Mouse (Mus musculus) embryonic facial prominence, embryonic 14.5 days (tissue): ENCODE data around the gene Brcc3. TPM values are rescaled to one million over a fixed set of nuclear protein-coding genes. Genes with fewer than 3 reads are reported as not detected.

ENCODE experiments used
- ATAC-seq: fragments of 200-750 bp; cut with Nextera tagmentation; 2 replicates; pipeline ENCODE4 v1.8.0; 2017; ENCODE audit warnings: low read depth, moderate number of reproducible peaks, moderate TSS enrichment
- DNase-seq: peaks from one replicate; pipeline ENCODE4 v3.0.0-alpha.2; 2015; ENCODE audit warnings: low spot score
- H3K27ac ChIP-seq: fragments of 300-500 bp; sonication (generic); replicated peaks from 2 replicates; pipeline ENCODE4 v1.5.1; 2014; ENCODE audit warnings: low read depth, mild to moderate bottlenecking, low read length, moderate library complexity
- H3K27me3 ChIP-seq: fragments of 300-500 bp; sonication (generic); replicated peaks from 2 replicates; pipeline ENCODE4 v1.6.1; 2014; ENCODE audit warnings: low read length; ENCODE audit not compliant: control insufficient read depth, insufficient read depth
- H3K36me3 ChIP-seq: fragments of 300-500 bp; sonication (generic); 2 replicates; pipeline ENCODE4 v1.6.1; 2014; ENCODE audit warnings: low read length, mixed read lengths; ENCODE audit not compliant: control insufficient read depth, insufficient read depth
- H3K4me1 ChIP-seq: fragments of 300-500 bp; sonication (generic); 2 replicates; pipeline ENCODE4 v1.6.1; 2014; ENCODE audit warnings: antibody characterized with exemption, low read length; ENCODE audit not compliant: control insufficient read depth, insufficient read depth
- H3K4me2 ChIP-seq: fragments of 300-500 bp; sonication (generic); 2 replicates; pipeline ENCODE4 v1.6.1; 2014; ENCODE audit warnings: low read depth, mild to moderate bottlenecking, low read length, moderate library complexity, mixed read lengths
- H3K4me3 ChIP-seq: fragments of 300-500 bp; sonication (generic); 2 replicates; pipeline ENCODE4 v1.5.1; 2014; ENCODE audit warnings: low read depth, mild to moderate bottlenecking, low read length
- H3K9ac ChIP-seq: fragments of 300-500 bp; sonication (generic); 2 replicates; pipeline ENCODE4 v1.6.1; 2014; ENCODE audit warnings: low read depth, mild to moderate bottlenecking, low read length, moderate library complexity, mixed read lengths
- H3K9me3 ChIP-seq: fragments of 300-500 bp; sonication (generic); 2 replicates; pipeline ENCODE4 v1.6.1; 2016; ENCODE audit warnings: low read length; ENCODE audit not compliant: control insufficient read depth
- WGBS: fragments of 180-500 bp; shearing (Covaris S2); extraction: QIAGEN DNeasy Blood & Tissue Kit; methylation state at CpG from one replicate; pipeline ENCODE4 v1.1.7; 2014; 5-methylcytosine and 5-hydroxymethylcytosine counted together
- polyA plus RNA-seq: library from polyadenylated mRNA; unstranded; fragments of >200 nt; fragmentation: Nextera tagmentation; extraction: Ambion mirVana; gene quantifications from 2 replicates; pipeline ENCODE4 v1.2.1, GENCODE M21; 2014

Gene Brcc3
- 46.6 and 49.2 TPM in 2 replicates for polyA plus RNA-seq

- Histone ChIP-seq H3K27ac (peak within 1 kb of the TSS; percentile 85), H3K4me3 (peak within 1 kb of the TSS; percentile 45), H3K4me1 (no peaks in the 10 kb centered on the region), H3K27me3 (no peaks in the 10 kb centered on the region), H3K4me2 (peak within 1 kb of the TSS; percentile 53), H3K36me3 (0 out of 2 replicates have a peak, but pooled peaks cover 3% of the 10 kb centered on the region), H3K9ac (peak within 1 kb of the TSS; percentile 66), H3K9me3 (no peaks in the 10 kb centered on the region)
- ATAC-seq (peak; percentile 100), DNase-seq (peak; percentile 96)
- WGBS: 15% methylated on average over 39 of the region's 52 CpGs
Measured at GRCm38 (mm10) chrX:75415936-75416785, at the start of gene Brcc3, which contains the start of the genes Cmc4 and Mtcp1. Brcc3 (plus strand) TSS chrX:75416628. Cmc4 (minus strand) TSS chrX:75416584. Mtcp1 (minus strand) TSS chrX:75416588.

- H3K9me3 ChIP-seq: no peaks in the 10 kb centered on the region
- no peak for ATAC-seq
- H3K4me1 ChIP-seq: no peaks in the 10 kb centered on the region
- DNase-seq: no peak
- no peak overlapping the region for H3K4me2 ChIP-seq
- no peak overlapping the region for H3K9ac ChIP-seq
- no peak overlapping the region for H3K27ac ChIP-seq
- no peaks in the 10 kb centered on the region for H3K36me3 ChIP-seq
- H3K4me3 ChIP-seq: no peak overlapping the region
- H3K27me3 ChIP-seq: no peaks in the 10 kb centered on the region
Measured at GRCm38 (mm10) chrX:75370197-75370596, 46.2 kb upstream of the Brcc3 start.

GRCm38 (mm10) chrX:75372666-75373425 lies 43.6 kb upstream of the Brcc3 start:
- no peak for ATAC-seq
- 68% methylated on average over 2 of the region's 2 CpGs for WGBS

GRCm38 (mm10) chrX:75376815-75377214 lies 39.6 kb upstream of the Brcc3 start:
- H3K4me2 ChIP-seq: no peak overlapping the region
- ATAC-seq (no peak), DNase-seq (no peak)
- no peak overlapping the region for H3K4me3 ChIP-seq
- H3K36me3 ChIP-seq: no peaks in the 10 kb centered on the region
- no peak overlapping the region for H3K27ac ChIP-seq
- no peaks in the 10 kb centered on the region for H3K9me3 ChIP-seq
- no peaks in the 10 kb centered on the region for H3K27me3 ChIP-seq
- H3K9ac ChIP-seq: no peak overlapping the region
- H3K4me1 ChIP-seq: no peaks in the 10 kb centered on the region

More at GRCm38 (mm10) chrX:75372666-75373425, 43.6 kb upstream of the Brcc3 start:
- Histone ChIP-seq H3K4me1 (no peaks in the 10 kb centered on the region), H3K27ac (no peak overlapping the region), H3K4me2 (no peak overlapping the region), H3K4me3 (no peak overlapping the region), H3K9me3 (no peaks in the 10 kb centered on the region), H3K9ac (no peak overlapping the region), H3K36me3 (no peaks in the 10 kb centered on the region), H3K27me3 (no peaks in the 10 kb centered on the region)
- peak; percentile 27 for DNase-seq

- Histone ChIP-seq H3K9me3 (no peaks in the 10 kb centered on the region), H3K27me3 (no peaks in the 10 kb centered on the region), H3K4me1 (no peaks in the 10 kb centered on the region), H3K9ac (no peak overlapping the region), H3K27ac (no peak overlapping the region), H3K36me3 (no peaks in the 10 kb centered on the region), H3K4me3 (no peak overlapping the region), H3K4me2 (no peak overlapping the region)
- DNase-seq (no peak), ATAC-seq (no peak)
- WGBS: 85% methylated on average over 1 of the region's 1 CpGs
Measured at GRCm38 (mm10) chrX:75381176-75381575, 35.3 kb upstream of the Brcc3 start.

GRCm38 (mm10) chrX:75381699-75382098 lies 34.7 kb upstream of the Brcc3 start:
- 64% methylated on average over 5 of the region's 5 CpGs for WGBS
- ATAC-seq (no peak), DNase-seq (no peak)
- H3K4me3 ChIP-seq: peak overlapping the region; percentile 53
- no peaks in the 10 kb centered on the region for H3K4me1 ChIP-seq
- no peaks in the 10 kb centered on the region for H3K9me3 ChIP-seq
- peak overlapping the region; percentile 47; the same call in 1 of the 2 replicates for H3K9ac ChIP-seq
- H3K27ac ChIP-seq: peak overlapping the region; percentile 61; the same call in 1 of the 2 replicates
- peak overlapping the region; percentile 50 for H3K4me2 ChIP-seq
- H3K36me3 ChIP-seq: no peaks in the 10 kb centered on the region
- H3K27me3 ChIP-seq: no peaks in the 10 kb centered on the region

- H3K4me3 ChIP-seq: peak within 1 kb of the TSS; percentile 53
- no peaks in the 10 kb centered on the region for H3K4me1 ChIP-seq
- peak within 1 kb of the TSS; percentile 50 for H3K4me2 ChIP-seq
- DNase-seq (peak; percentile 89), ATAC-seq (peak; percentile 97)
- no peaks in the 10 kb centered on the region for H3K27me3 ChIP-seq
- peak within 1 kb of the TSS; percentile 76 for H3K9ac ChIP-seq
- H3K36me3 ChIP-seq: no peaks in the 10 kb centered on the region; the same call in 1 of the 2 replicates
- H3K9me3 ChIP-seq: no peaks in the 10 kb centered on the region
- 13% methylated on average over 9 of the region's 25 CpGs for WGBS
- peak within 1 kb of the TSS; percentile 61; the same call in 1 of the 2 replicates for H3K27ac ChIP-seq
Measured at GRCm38 (mm10) chrX:75382195-75382771, 34.1 kb upstream of the Brcc3 start, which contains the start of the genes Fundc2 and F8. Fundc2 (plus strand) TSS chrX:75382399. F8 (minus strand) TSS chrX:75382615.

- Histone ChIP-seq H3K9ac (no peak overlapping the region), H3K4me3 (no peak overlapping the region), H3K4me2 (no peak overlapping the region), H3K4me1 (no peaks in the 10 kb centered on the region), H3K9me3 (no peaks in the 10 kb centered on the region), H3K36me3 (0 out of 2 replicates have a peak, but pooled peaks cover 3% of the 10 kb centered on the region), H3K27ac (no peak overlapping the region), H3K27me3 (no peaks in the 10 kb centered on the region)
- ATAC-seq (no peak), DNase-seq (no peak)
- 89% methylated on average over 1 of the region's 1 CpGs for WGBS
Measured at GRCm38 (mm10) chrX:75399471-75399870, 17.0 kb upstream of the Brcc3 start.
